Mouse (Mus musculus) left cerebral cortex, adult 9 months (tissue): ENCODE results near the gene P2ry6.

Experiments
- DNase-seq, 2 experiments: peaks; one replicate each; pipeline ENCODE4 v3.0.0; 2022; ENCODE audit warnings: low spot score in 2 of 2

P2ry6 gene

DNA sequence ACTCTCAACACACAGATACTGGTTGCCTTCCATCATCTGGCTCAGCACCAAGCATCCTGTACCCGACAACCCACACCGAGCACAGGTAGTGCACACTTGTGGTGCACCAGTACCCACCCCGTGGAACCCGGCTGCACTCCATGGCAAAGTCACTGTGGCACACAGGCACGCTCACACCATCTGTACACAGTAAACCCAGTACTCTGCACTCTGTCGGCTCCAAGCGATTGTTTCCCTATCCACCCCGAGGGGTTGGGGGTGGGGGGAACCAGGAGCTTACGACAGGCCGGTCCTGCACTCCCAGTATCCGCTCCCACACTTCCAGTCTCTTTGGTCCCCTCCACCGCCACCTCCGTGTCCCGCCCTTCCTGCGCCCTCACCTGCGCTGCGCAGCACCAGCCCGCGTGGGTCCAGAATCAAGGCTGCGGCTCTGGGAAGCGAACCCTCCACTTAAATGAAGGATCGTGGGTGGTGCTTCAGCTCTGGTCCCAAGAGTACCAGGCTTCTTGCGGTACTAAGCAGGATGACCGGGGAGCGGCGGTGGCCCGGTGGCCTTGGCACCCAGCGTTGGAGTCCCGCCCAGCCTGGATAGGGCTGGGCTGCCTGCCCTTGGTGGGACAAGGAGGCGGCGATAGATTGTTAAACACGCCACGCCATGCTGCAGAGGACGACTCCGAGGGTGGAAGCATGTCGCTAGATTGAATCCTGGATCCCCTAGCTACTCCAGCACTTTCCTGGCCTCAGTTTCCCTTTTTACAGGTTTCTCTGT, at the start of gene P2ry6:
Gene P2ry6 (minus strand): TSS at position 515 of the 769 bp plus-strand sequence.
- DNase-seq: no peak

DNA sequence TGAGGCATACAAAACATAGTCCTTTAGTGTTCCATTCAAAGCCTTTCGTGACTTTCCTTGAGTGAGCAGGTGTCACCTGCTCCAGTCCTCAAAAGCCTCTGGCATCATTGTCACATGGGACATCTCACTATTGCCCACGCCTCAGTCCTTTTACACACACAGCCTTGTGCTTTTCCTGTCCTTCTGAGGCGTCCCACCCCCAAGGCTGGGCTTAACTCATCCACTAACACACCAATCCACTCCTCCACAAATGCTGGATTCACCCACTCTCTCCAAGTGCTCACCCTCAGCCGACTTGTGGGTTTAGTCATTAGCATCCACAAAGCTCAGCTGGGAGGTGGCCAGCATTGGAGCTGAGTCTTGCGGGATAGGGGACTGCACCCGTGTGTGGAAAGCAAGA, 43.0 kb upstream of the P2ry6 start:
- peak in 1 of 2 experiments; percentile 48 for DNase-seq

DNA sequence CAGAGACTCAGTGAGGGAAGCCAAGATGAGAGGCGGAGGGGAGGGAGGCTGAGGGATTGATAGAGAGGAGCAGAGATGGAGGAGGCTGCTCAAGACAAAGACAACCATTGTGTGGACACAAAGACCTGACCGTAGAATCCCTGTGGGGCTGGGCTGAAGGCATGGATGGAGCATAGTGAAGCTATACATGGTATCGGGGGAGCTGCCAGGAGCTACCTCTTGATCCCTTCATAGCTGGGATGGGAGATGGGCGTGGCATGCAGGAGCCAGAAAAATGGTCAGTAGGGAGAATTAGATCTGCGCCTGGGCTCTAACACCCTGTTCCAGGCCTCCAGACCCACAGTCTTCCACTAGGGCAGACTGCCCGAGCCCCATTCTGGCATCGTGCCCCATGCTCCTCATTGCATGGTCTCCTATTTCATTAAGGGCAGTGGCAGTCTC, 42.6 kb upstream of the P2ry6 start:
- peak in 1 of 2 experiments; percentile 28 for DNase-seq

DNA sequence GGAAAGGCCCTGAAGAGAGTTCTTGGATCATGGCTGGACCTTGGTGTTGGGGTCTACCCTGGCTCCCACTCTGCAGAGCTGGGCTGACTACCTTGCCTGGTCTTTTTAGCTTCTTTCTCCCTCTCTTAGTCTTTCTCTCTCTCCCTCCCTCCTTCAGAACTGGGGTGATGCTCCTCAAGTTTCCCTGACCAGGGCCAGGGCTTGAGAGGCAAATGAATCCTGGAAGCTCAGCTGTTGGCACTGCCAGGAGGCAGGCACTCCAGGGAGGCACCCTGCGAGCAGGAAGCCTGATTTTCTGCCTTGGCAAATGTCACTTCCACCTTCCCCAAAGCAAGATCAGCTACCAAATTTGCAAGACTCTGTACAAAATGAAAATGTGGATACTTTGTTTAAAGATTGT, 40.5 kb upstream of the P2ry6 start:
- no peak for DNase-seq

DNA sequence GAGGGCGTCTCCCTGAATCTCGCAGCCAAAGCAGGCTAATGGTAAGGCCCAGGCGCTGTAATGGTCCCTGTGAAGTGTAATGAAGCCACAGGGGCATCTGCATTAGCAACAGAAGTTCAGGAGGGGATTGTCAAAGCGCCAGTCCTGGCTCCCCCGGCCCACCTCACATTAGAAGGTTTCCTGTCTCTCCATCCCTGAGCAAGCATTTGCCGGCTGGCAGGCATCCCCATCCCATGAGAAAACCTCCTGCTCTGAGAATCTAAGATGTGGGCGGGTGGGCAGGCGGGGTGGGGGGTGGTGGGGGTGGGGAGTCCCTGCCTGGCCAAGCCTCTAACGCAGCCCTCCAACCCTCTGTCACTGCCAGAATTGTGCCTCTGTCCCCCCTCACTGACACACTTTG, 39.6 kb upstream of the P2ry6 start:
- DNase-seq: no peak

DNA sequence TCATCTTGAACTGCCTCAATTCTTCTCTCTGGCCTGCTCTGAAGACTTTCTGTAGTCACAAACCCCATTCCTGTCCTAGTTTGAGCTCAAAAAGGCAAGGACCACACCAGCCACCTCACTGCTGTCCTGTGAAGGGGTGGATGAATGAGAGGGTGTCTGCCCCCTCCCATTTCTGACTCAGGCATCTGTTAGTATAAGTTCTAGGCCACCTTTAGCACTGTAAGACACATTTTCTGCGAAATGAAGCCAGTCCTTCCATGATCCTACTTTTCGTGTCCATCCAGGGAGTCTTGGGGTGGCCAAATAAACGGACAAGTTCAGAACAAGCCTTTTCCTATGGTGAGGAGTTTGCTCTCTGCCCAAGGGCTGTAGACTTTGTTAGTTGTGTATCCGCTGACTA, 38.1 kb upstream of the P2ry6 start, which contains the start of gene P2ry2:
Gene P2ry2 (minus strand): TSS at position 326 of the 400 bp plus-strand sequence.
- no peak for DNase-seq

DNA sequence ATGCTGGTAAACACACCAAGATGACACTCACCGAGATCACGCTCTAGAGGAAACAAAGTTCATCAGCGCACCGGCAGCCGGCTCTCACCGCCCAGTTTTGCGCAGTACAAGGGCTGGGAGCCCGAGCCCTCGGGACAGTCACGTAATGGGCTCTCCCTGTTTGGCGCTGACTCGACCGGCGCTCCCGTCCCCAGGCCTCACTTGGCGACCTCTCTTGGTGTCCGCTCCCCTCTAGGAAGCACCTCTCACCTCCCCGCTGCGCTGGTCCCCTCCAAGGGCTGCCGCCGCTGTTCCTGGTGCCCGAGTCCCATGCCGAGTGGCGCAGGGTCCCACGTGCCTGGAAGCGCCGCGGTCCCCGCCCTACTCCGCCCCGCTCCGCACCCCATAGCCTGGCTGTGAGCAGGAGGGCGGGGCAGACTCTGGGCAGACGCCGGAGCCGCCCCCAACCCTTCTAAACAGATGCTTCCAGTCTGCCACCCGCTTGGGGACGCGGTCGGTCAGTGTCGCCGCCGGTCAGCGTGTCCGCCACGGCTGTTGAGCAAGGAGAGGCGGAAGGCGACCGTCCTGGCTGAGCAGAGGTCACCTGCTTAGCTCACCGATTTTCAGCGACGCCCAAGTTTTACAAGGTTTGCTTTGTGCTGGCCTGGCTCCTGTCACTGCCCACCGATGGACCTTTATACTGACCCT, 37.4 kb upstream of the P2ry6 start:
- peak in 1 of 2 experiments; percentile 24 for DNase-seq

DNA sequence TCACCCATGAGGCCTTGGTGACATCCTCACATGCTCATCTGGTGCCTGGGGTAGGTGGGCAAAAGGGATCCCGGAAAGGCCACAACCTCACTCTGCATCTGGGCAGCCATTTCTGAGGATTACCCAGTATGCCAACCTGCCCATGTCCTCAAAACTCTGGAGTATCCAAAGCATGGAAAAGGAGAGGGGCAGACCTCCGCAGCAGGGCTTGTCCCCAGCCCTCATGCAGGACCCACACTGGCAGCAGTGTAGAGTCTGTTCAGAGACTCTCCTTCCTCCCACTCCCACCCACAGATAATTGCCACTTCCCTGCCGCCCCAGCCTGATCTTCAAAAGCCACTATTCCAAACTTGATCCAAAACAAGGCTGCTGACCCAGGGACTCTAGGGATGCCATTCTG, 36.3 kb upstream of the P2ry6 start:
- no peak for DNase-seq

DNA sequence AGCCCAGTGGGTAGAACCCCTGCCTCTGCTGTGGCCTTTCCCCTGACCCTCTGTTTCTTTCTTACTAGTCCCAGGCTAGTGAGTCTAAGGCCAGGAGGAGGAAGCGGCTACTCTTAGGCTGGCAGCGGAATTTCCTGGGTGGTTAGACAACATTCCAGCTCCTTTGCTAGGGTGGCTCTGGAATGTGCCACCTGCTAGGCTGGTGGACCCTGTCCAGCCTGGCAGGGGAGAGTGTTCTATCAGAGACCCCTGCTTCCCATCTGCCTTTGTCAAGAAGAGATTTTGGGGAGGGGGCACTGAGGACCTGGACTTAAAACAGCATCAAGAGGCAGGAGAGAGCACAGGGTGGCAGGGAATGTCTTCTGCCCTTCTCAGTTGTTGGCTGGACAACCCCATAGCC, 31.8 kb upstream of the P2ry6 start:
- no peak for DNase-seq

DNA sequence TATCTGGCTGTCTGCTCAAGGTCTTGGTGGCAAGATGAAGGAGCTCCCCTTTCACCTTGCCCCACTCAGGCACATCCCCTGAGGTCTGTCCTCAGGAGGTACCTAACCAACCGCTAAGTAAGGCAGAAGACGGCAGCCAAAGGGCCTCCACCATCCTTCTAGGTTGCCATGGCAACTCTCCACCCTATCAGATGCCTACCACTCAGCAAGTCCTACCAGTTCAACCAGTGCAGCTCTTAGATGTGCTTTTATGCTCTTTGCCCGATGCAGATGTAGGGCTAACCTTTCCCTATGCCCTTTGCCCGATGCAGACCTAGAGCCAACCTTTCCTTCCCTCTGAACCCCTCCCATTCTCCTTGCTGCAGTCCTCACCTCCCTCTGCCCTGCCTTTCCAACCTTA, 30.7 kb upstream of the P2ry6 start:
- DNase-seq: no peak

DNA sequence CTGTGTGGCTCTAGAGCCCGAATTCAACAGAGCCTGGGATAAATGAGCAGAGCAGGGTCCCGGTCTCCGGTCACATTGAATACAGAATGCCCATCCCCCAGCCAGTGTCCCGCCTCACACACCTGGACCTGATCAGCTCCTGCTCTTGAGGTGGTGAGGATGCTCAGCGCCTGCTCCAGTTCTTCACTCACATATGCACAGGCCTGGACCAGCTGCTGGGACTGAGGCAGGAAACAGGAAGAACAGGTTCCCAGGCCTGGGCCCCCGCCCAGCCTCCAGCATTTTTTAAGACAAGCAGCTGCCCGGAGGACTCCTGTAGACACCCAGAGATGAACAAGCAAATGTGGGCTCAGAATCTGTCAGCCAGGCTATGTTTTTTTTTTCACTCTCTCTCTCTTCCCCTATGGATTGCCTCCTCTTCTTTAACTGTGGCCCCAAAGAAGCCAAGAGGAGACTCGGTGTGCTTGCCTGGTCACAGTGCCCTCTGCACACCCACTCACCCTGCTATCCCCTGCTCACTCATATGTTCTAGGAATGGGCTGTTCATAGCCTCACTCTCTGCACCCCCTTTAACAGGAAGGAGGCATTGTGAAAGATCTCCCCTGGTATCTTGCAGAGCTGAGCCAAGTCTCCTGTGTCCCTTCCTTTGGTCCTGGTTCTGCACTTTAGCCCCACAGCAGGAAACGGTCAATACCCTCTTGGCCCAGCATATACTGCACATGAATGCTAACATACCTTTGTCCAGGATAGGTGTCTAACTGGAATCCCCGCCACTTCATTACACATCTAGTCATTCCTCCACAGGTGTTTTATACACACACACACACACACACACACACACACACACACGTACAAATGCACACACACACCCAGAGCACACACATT, 29.2 kb upstream of the P2ry6 start:
- DNase-seq: no peak

DNA sequence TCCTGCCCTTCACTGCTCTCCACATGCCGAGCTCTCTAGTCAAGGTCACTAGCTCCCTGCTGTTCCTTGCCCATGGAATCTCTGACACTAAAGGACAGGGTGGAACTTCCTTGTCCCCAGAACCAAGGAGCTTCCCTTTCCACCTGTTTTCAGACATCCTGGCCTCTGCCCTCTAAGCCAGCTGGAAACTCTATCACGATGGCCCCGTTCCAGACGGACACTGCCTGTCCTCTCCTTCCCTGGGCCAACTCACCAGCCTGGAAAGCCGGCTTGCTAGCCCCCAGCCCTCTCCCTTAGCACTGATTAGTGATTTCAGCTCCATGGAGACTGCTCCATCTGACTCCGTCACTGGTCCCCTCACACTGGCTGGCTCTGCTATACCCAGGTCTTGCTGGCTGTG, 27.8 kb upstream of the P2ry6 start:
- DNase-seq: no peak

DNA sequence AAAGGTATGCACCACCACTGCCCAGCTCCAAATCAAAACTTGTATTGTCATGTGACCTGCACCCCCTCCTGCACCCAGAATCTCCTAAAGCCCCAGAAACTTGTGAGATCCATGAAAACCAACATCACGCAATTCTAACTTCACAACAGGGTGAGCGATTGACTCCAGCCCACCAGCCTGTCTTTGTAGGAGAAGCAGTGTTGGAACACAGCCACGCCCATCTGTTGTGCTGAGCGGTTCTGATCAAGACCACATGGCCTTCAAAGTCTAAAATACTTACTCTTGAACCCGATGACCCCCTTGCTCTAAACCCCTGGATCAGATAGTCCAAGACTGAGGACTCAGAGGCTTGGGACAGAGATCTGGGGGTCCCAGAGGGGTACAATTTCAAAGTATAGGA, 25.2 kb upstream of the P2ry6 start:
- DNase-seq: no peak

DNA sequence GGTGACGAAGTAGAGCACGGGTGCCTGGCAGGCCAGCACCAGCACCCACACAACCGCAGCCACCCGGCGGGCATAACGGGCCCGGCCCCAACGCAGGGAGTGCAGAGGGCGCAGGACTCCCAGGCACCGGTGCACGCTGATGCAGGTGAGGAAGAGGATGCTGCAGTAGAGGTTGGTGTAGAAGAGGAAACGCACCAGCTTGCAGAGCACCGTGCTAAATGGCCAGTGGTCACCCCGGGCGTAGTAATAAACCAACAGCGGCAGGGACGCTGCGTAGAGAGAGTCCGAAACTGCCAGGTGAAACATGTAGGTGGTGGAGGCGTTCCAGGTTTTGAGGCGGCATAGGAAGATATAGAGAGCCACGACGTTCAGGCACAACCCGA, 24.1 kb upstream of the P2ry6 start:
- no peak for DNase-seq

DNA sequence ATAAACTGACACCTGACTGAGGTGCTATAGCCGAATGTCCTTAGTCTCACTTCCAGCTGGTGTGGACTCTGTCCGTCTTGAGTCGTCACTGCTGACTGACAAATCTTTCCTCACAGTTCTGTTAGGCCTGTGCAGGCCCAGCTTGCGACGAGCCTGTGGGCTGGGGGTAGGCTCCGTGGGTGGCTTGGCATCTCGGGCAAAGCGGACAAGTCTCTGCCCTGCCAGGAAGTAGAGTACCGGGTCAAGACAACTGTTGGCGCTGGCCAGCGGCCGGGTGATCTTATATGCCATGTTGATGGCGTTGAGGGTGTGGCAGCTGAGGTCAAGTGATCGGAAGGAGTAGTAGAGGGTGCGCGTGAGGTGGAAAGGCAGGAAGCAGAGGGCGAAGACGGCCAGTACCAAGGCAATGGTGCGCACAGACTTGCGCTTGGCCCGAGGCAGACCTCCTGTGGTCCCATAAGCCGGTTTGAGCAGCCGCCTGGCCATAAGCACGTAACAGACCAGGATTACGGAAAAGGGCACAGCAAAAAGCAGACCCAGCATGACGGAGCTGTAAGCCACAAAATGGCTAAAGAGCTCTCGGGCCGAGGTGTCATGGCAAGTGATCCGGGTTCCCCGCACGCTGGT, 23.6 kb upstream of the P2ry6 start:
- DNase-seq: no peak

DNA sequence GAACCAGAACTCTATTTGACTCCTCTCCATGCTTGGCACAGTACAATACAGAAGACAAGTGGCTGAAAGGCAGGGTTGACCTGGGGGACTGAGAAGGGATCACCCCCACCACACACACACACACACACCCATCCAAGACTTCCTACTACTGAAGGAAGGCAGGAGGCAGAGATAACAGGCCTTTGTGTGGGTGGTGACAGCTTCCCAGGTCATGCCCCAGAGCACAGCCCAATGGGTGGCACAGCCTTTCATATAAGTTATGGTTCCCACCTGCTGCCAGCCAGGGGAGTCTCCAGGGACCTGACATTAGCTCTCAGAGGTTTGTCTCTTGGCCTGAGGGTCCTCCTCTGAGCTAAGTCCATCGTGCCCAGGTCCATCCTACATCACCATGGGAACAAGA, 22.8 kb upstream of the P2ry6 start:
- no peak for DNase-seq

DNA sequence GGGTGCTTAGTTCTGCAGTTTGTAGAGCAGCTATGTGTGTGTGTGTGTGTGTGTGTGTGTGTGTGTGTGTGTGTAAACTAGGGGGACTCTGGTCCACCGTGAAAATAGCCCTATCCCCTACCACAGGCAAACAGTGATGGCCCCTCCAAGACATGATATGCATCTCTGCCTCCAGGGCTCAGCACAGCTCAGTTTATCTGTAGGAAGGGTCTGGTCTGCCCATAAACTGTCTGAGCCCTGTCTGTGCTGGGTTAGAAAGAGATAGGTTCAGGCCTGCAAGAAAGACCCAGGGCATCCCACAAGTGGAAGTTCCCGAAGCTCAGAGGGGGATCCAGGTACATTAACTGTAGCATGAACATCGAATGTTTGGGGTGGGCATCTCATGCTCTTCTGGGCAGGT, 21.5 kb upstream of the P2ry6 start:
- no peak for DNase-seq

DNA sequence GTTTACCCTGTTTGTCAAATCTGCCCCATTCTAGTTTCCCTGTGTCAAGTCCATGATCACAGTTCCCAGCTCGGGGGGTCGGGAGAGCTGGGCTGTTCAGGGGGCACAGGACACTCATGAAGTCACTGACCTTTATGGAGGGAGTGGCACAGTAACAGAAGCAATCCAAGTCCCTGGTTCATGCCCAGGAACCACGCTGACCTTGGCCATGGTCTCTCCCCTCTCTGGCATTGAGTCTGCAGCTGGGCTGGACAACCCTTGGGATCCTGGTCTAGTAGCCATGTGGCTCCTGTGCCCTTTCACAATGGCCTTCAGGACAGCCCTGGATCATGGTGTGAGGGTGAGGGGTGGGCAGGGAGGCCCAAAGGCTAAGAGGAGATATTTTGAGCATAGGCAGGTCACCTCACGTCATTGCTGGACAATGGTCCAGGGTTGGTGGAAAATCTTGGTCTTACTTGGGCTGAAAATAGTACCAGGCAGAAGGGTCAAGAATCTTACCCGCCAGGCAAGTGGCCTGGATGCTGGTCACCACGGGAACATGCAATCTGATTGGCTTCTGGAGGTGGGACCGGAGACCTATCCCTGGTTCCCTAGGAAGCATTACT, 20.9 kb upstream of the P2ry6 start:
- no peak for DNase-seq

DNA sequence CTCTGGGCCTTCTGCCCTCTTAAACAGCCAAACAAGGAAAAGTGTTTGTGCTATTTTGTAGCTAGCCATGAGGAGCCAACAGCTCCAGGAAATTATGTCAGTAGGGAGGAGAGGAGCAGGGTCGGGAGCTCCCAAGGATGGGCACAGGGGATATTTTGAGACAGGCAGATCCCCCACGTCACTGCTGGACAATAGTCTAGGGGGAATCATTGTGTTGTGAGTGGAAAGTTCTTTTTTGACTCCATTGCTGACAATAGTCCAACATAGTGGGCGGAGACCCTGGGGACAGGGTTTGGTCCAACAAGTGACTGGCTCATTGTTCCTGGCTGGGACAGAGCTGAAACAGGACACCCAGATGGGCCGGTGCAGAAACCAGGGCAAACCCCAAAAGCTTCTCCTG, 18.7 kb upstream of the P2ry6 start:
- DNase-seq: no peak

DNA sequence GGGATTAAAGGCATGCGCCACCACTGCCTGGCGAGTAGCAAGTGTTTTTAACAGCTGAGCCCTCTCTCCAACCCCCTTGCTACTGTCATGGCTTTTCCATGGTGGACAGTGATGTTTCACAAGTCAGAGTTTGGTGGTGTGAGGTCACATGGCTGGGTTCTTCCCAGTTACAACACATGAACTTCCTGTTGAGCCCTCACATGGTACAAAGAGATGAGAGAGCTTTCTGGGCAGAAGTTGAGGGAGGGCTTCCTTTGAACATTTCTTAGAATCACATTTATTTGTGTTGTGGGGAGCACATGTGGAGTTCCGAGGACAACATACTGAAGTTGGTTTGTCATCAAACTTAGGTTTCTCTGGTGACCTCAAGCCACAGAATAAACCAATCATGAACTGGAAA, 17.5 kb upstream of the P2ry6 start:
- DNase-seq: no peak

DNA sequence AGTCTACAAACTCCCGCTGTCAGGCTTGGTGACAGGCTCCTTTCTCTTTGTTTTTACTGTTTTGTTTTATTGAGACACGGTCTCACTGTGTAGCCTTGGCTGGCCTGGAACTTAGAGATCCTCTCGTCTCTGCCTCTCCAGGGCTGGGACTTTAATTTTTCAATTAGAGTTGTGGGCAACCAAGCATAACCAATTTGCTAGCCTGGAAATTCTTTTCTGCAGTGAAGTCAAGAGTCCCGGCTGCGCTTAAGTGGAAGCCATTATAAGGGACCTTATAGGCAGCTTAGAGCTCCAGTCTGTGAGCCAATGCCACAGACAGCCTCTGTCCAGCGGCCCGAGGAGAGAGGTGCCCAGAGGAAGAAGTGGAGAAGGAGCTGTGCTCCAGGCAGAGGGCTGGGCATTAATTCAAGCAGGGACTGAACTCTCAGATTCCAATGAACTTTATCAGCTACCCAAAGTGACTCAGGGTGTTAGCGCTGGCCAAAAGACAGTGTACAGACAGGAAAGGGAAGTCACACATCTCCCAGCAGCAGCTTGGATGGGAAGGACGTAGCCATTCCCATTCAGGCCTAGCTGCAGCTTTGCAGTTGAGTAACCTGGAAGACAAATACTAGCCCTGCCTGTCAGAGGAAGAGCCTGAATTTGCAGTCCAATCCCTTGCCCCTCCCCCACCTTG, 16.3 kb upstream of the P2ry6 start:
- no peak for DNase-seq
